Mouse (Mus musculus): ENCODE data around the gene Cyp4x1. TPM values are rescaled to one million over a fixed set of nuclear protein-coding genes. Genes with fewer than 3 reads are reported as not detected.

Gene Cyp4x1
- polyA plus RNA-seq, 1 experiment from 2014 or later: 10.3 TPM

Other genes with a start within 250 kb of the Cyp4x1 start
- 0.28 and 0.36 TPM in 2 replicates for gene Foxd2, start 225.4 kb downstream of the Cyp4x1 start, polyA plus RNA-seq (2015; fragmentation: Nextera tagmentation; extraction: Ambion mirVana)
- not detected in 2 replicates for gene Foxe3, start 208.3 kb downstream of the Cyp4x1 start, polyA plus RNA-seq (2015; fragmentation: Nextera tagmentation; extraction: Ambion mirVana)
- gene Cmpk1, start 147.0 kb downstream of the Cyp4x1 start, polyA plus RNA-seq (2015; fragmentation: Nextera tagmentation; extraction: Ambion mirVana): 175 and 210 TPM in 2 replicates
- 1.1 and 5.5 TPM in 2 replicates for gene Stil, start 134.1 kb downstream of the Cyp4x1 start, polyA plus RNA-seq (2015; fragmentation: Nextera tagmentation; extraction: Ambion mirVana)
- 1.0 and 1.7 TPM in 2 replicates for gene Tal1, start 77.9 kb downstream of the Cyp4x1 start, polyA plus RNA-seq (2015; fragmentation: Nextera tagmentation; extraction: Ambion mirVana)
- 3.0 and 6.7 TPM in 2 replicates for gene Pdzk1ip1, start 45.6 kb downstream of the Cyp4x1 start, polyA plus RNA-seq (2015; fragmentation: Nextera tagmentation; extraction: Ambion mirVana)
- gene Cyp4a29, start 107.8 kb upstream of the Cyp4x1 start, polyA plus RNA-seq (2015; fragmentation: Nextera tagmentation; extraction: Ambion mirVana): not detected in 2 replicates
- gene Cyp4a12a, start 164.8 kb upstream of the Cyp4x1 start, polyA plus RNA-seq (2015; fragmentation: Nextera tagmentation; extraction: Ambion mirVana): not detected in 2 replicates

Measured in neural tube, embryonic 15.5 days (tissue).